Mouse (Mus musculus): ENCODE results near the gene Wfs1. TPM values are rescaled to one million over a fixed set of nuclear protein-coding genes. Genes with fewer than 3 reads are reported as not detected.

The Wfs1 gene
- total RNA-seq, 2 experiments from 2014 or later = 0.60 TPM; not detected in 1

- ATAC-seq (replicated peaks; ENCODE audit: low FRiP score, poor library complexity, severe bottlenecking) = no peak
Observed at GRCm38 (mm10) chr5:36936548-36936947, 52.5 kb downstream of the Wfs1 start.

- ATAC-seq (replicated peaks; ENCODE audit: low FRiP score, poor library complexity, severe bottlenecking) = no peak
Observed at GRCm38 (mm10) chr5:36935486-36936473, 53.2 kb downstream of the Wfs1 start.

GRCm38 (mm10) chr5:36933383-36933782 lies 55.6 kb downstream of the Wfs1 start:
- no peak for ATAC-seq (replicated peaks; ENCODE audit: low FRiP score, poor library complexity, severe bottlenecking)

- no peak for ATAC-seq (replicated peaks; ENCODE audit: low FRiP score, poor library complexity, severe bottlenecking)
Observed at GRCm38 (mm10) chr5:36929376-36929775, 59.6 kb downstream of the Wfs1 start.

- ATAC-seq (replicated peaks; ENCODE audit: low FRiP score, poor library complexity, severe bottlenecking) = no peak
Observed at GRCm38 (mm10) chr5:36928701-36929100, 60.3 kb downstream of the Wfs1 start.

- no peak for ATAC-seq (replicated peaks; ENCODE audit: low FRiP score, poor library complexity, severe bottlenecking)
Observed at GRCm38 (mm10) chr5:36923826-36924700, 64.9 kb downstream of the Wfs1 start.

GRCm38 (mm10) chr5:36922811-36923210 lies 66.2 kb downstream of the Wfs1 start:
- ATAC-seq (replicated peaks; ENCODE audit: low FRiP score, poor library complexity, severe bottlenecking) = no peak

- ATAC-seq (replicated peaks; ENCODE audit: low FRiP score, poor library complexity, severe bottlenecking) = no peak
Observed at GRCm38 (mm10) chr5:36921871-36922270, 67.1 kb downstream of the Wfs1 start.

- ATAC-seq (replicated peaks; ENCODE audit: low FRiP score, poor library complexity, severe bottlenecking) = no peak
Observed at GRCm38 (mm10) chr5:36920072-36920471, 68.9 kb downstream of the Wfs1 start.

- ATAC-seq (replicated peaks; ENCODE audit: low FRiP score, poor library complexity, severe bottlenecking) = no peak
Observed at GRCm38 (mm10) chr5:36918016-36918415, 71.0 kb downstream of the Wfs1 start.

- ATAC-seq (replicated peaks; ENCODE audit: low FRiP score, poor library complexity, severe bottlenecking) = no peak
Observed at GRCm38 (mm10) chr5:36917245-36917644, 71.8 kb downstream of the Wfs1 start.

- no peak for ATAC-seq (replicated peaks; ENCODE audit: low FRiP score, poor library complexity, severe bottlenecking)
Observed at GRCm38 (mm10) chr5:36916581-36916980, 72.4 kb downstream of the Wfs1 start.

Other genes with a start within 250 kb of the Wfs1 start
- 2.3 TPM in 2 replicates for gene Bloc1s4, start 240.6 kb downstream of the Wfs1 start, total RNA-seq (2015; ENCODE audit: low replicate concordance)
- 8.3 and 10.0 TPM in 2 replicates for gene Bloc1s4, start 240.6 kb downstream of the Wfs1 start, total RNA-seq (2017; ENCODE audit: low replicate concordance)
- 59.8 and 66.9 TPM in 2 replicates for gene Mrfap1, start 192.4 kb downstream of the Wfs1 start, total RNA-seq (2015; ENCODE audit: low replicate concordance)
- gene Mrfap1, start 192.4 kb downstream of the Wfs1 start, total RNA-seq (2017; ENCODE audit: low replicate concordance) = 68.3 and 88.4 TPM in 2 replicates
- gene Man2b2, start 158.6 kb downstream of the Wfs1 start, total RNA-seq (2015; ENCODE audit: low replicate concordance) = 5.2 and 12.3 TPM in 2 replicates
- 3.1 and 3.7 TPM in 2 replicates for gene Man2b2, start 158.6 kb downstream of the Wfs1 start, total RNA-seq (2017; ENCODE audit: low replicate concordance)
- gene Ppp2r2c, start 120.7 kb downstream of the Wfs1 start, total RNA-seq (2015; ENCODE audit: low replicate concordance) = not detected in 2 replicates
- 0.26 TPM in 1 of 2 replicates, not detected in the other for gene Ppp2r2c, start 120.7 kb downstream of the Wfs1 start, total RNA-seq (2017; ENCODE audit: low replicate concordance)
- gene Gm1043, start 96.2 kb upstream of the Wfs1 start, total RNA-seq (2015; ENCODE audit: low replicate concordance) = not detected in 2 replicates
- gene Gm1043, start 96.2 kb upstream of the Wfs1 start, total RNA-seq (2017; ENCODE audit: low replicate concordance) = not detected in 2 replicates